Mouse (Mus musculus) CH12.LX (cell line): Measurements from ENCODE around the gene Il2rb.

ENCODE experiments used
- CTCF ChIP-seq, 2 experiments: IDR thresholded peaks in 1 of 2; conservative IDR thresholded peaks in 1 of 2; 2 replicates each; pipeline ENCODE4 v1.5.1; 2011 to 2012; ENCODE audit warnings: low read depth in 2 of 2, low read length in 2 of 2, improper control_type of control experiment in 1 of 2, inconsistent platforms in 1 of 2, mild to moderate bottlenecking in 1 of 2, moderate library complexity in 1 of 2
- EP300 ChIP-seq: IDR thresholded peaks from 2 replicates; pipeline ENCODE4 v1.6.1; 2011; ENCODE audit warnings: low read length, improper control_type of control experiment

DNA sequence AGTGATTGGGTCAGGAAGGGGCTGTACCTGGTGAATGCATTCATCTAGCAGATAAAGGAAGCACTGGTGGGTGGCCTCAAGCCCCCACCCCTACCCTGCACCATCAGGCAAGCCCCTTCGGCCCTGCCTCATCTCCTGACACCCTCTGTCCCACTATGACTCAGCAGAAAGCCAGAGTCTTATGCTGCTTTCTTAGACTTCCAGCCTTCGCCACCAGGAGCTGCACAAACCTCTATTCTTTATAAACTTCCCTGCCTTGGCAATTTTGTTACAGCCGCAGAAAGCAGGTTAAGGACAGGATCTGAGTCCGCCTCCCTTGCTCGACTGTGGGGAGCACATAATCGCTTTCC lies 44.7 kb downstream of the Il2rb start:
- TF ChIP-seq EP300 (peak; percentile 22; the same call in 1 of the 2 replicates), CTCF (conservative IDR thresholded peaks at IDR 0.05 in 1 of 2, IDR thresholded peaks at IDR 0.05 in 1 of 2; ENCODE audit: low read depth in 2 of 2, low read length in 2 of 2) (peak; percentile 25 to 60; a peak in 3 of 4 replicates)
